Mouse (Mus musculus) bone marrow macrophage, adult 2 months (primary cell): ENCODE measurements around the gene 4930404N11Rik. TPM values are rescaled to one million over a fixed set of nuclear protein-coding genes. Genes with fewer than 3 reads are reported as not detected.

Experiments
- H3K27ac ChIP-seq: 2 replicates; pipeline ENCODE4 v1.5.1; 2012; ENCODE audit warnings: low read depth, low read length; ENCODE audit not compliant: insufficient read depth
- H3K4me1 ChIP-seq: 2 replicates; pipeline ENCODE4 v1.6.1; 2012; ENCODE audit warnings: low read length; ENCODE audit not compliant: control insufficient read depth, insufficient read depth
- H3K4me3 ChIP-seq: 2 replicates; pipeline ENCODE4 v1.5.1; 2012; ENCODE audit warnings: mild to moderate bottlenecking, low read length, moderate library complexity; ENCODE audit not compliant: insufficient read depth
- CTCF ChIP-seq: IDR thresholded peaks from 2 replicates; pipeline ENCODE4 v1.5.1; 2012; ENCODE audit warnings: low read depth, mild to moderate bottlenecking, low read length, moderate library complexity
- POLR2A ChIP-seq: IDR thresholded peaks from 2 replicates; pipeline ENCODE4 v1.6.1; 2012; ENCODE audit warnings: mild to moderate bottlenecking, low read depth, low read length, borderline replicate concordance
- polyA plus RNA-seq: library from polyadenylated mRNA; stranded (reverse); fragments of >200 nt; gene quantifications from 2 replicates; pipeline ENCODE4 v1.2.4, GENCODE M21; 2012; ENCODE audit not compliant: missing spikeins, insufficient read depth, insufficient read length

The 4930404N11Rik gene
- polyA plus RNA-seq, 1 experiment = not detected

GRCm38 (mm10) chr10:81345162-81345534 is 20.5 kb downstream of the 4930404N11Rik start:
- Histone ChIP-seq H3K27ac (no peak overlapping the region), H3K4me3 (no peak overlapping the region), H3K4me1 (peaks cover 3% of the 10 kb centered on the region; the same call in 1 of the 2 replicates)
- TF ChIP-seq POLR2A = no peak
- no peak for TF ChIP-seq CTCF

DNA sequence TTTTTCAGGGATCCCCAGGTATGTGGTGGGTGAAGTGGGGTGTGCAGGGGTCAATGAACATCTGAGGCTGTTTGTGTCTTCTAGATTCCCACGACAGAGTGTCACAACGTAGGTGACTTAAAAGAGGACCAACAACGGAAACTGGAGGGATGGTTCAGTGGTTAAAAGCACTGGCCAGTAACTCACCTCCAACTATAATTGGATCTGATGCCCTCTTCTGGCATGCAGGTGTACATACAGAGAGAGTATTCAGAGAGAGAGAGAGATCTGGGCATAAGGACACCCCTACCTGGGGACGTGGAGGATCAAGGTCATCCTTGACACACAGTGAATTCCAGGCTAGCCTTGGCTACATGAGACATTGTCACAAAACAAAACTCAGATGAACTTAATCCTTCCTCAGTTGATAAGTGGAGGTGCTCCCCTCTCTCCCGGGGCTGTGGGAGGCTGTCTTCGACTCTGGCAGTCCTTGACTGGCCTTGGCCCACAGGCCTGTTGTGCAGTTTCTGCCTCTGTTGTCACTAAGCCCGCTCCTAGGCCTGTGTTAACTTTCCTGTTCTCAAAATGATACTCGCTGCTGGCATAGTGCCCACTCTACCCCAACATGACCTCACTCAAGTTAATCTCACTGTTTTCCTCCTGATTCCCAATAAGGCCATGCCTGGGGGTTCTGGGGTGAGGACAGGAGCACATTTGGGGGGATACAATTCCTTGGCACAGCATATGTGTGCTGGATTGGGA is 21.0 kb downstream of the 4930404N11Rik start:
- Histone ChIP-seq H3K27ac (no peak overlapping the region), H3K4me3 (no peak overlapping the region), H3K4me1 (peaks cover 3% of the 10 kb centered on the region; the same call in 1 of the 2 replicates)
- TF ChIP-seq CTCF (no peak), POLR2A (no peak)

- H3K4me3 ChIP-seq = peak within 1 kb of the TSS; percentile 60
- no peak within 1 kb of the TSS for H3K27ac ChIP-seq
- no peak for TF ChIP-seq POLR2A
- TF ChIP-seq CTCF = no peak
- peaks cover 3% of the 10 kb centered on the region; the same call in 1 of the 2 replicates for H3K4me1 ChIP-seq
Measured at GRCm38 (mm10) chr10:81342686-81343505, 22.7 kb downstream of the 4930404N11Rik start, which contains the start of gene Gipc3. Gipc3 (minus strand) TSS chr10:81343266.

DNA sequence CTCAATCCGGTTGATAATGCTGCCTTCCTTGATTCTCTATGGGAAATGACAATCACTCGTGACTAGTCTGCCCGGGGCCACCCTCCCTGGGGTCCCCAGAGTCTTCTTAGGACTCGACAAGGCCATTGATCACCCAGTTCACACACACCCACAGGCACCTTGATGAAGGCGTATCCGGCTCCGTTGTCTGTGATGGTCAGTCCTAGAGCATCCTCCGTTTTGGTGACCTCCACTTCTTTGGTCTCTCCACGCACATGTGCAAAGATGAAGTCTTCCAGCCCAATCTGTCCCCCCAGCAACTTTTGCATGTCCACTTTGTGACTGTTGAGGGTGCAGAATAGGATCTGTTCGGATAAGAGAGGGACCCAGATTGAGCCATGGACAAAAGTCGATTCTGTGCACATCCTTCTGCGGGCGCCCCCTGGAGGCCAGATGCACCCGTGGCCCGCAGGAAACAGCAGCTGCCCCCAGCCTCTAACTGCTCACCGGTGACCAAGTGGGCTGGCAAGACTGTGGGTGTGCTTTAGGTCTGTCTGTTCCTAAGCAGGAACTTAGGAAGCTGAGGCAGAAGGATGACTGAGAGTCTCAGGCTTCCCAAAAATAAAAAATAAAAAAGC is 24.2 kb downstream of the 4930404N11Rik start:
- H3K4me1 ChIP-seq = peaks cover 3% of the 10 kb centered on the region; the same call in 1 of the 2 replicates
- no peak overlapping the region for H3K4me3 ChIP-seq
- TF ChIP-seq CTCF (peak; percentile 78), POLR2A (no peak)
- no peak overlapping the region for H3K27ac ChIP-seq

- Histone ChIP-seq H3K4me1 (peaks cover 3% of the 10 kb centered on the region; the same call in 1 of the 2 replicates), H3K27ac (no peak overlapping the region), H3K4me3 (no peak overlapping the region)
- no peak for TF ChIP-seq POLR2A
- no peak for TF ChIP-seq CTCF
Measured at GRCm38 (mm10) chr10:81340551-81341332, 24.9 kb downstream of the 4930404N11Rik start.

DNA sequence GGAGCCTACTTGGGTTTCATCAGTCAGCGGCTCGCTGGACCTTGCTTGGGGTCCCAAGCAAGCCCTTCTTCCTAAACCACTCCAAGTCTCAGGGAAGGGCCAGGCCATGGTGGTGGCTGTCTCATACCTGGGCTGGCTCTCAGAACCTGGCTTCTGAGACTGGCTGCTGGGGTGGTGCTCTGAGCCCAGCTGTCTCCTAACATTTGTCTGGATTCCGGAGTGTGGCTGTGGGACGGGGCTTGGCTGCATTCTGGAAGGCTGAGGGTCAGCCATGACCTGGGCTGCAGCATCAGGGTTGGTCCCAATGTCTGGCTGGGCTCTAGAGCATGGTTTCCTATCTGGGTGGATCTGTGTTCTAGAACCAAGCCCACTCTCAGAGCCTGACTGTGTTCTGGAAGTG is 29.1 kb downstream of the 4930404N11Rik start:
- Histone ChIP-seq H3K4me3 (no peak overlapping the region), H3K4me1 (peaks cover 3% of the 10 kb centered on the region), H3K27ac (no peak overlapping the region)
- TF ChIP-seq POLR2A (no peak), CTCF (no peak)

- TF ChIP-seq POLR2A = no peak
- no peak for TF ChIP-seq CTCF
- H3K4me1 ChIP-seq = peaks cover 3% of the 10 kb centered on the region
Measured at GRCm38 (mm10) chr10:81335393-81336340, 29.9 kb downstream of the 4930404N11Rik start.

DNA sequence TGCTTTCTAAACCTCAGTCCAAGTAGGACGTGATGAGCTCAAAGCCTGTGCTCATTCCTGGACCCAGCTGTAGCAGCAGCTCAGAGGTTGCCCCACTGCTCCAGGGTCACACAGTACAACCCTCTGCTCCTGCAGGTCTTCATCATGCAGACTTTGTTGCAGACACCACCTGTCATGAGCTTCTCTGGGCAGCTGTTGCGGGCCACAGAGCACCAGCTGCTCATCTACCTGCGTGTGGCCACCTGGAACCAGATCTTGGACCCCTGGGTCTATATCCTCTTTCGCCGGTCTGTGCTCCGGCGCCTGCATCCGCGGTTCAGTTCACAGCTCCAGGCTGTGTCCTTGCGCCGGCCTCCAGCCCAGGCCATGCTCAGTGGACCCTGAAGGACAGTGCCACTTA is 31.3 kb downstream of the 4930404N11Rik start:
- Histone ChIP-seq H3K4me1 (peaks cover 3% of the 10 kb centered on the region), H3K27ac (no peak overlapping the region), H3K4me3 (no peak overlapping the region)
- no peak for TF ChIP-seq POLR2A
- no peak for TF ChIP-seq CTCF

More at GRCm38 (mm10) chr10:81335393-81336340, 29.9 kb downstream of the 4930404N11Rik start:
- no peak overlapping the region for H3K4me3 ChIP-seq
- H3K27ac ChIP-seq = no peak overlapping the region
